Mouse (Mus musculus): ENCODE results near the gene Insrr.

DNA sequence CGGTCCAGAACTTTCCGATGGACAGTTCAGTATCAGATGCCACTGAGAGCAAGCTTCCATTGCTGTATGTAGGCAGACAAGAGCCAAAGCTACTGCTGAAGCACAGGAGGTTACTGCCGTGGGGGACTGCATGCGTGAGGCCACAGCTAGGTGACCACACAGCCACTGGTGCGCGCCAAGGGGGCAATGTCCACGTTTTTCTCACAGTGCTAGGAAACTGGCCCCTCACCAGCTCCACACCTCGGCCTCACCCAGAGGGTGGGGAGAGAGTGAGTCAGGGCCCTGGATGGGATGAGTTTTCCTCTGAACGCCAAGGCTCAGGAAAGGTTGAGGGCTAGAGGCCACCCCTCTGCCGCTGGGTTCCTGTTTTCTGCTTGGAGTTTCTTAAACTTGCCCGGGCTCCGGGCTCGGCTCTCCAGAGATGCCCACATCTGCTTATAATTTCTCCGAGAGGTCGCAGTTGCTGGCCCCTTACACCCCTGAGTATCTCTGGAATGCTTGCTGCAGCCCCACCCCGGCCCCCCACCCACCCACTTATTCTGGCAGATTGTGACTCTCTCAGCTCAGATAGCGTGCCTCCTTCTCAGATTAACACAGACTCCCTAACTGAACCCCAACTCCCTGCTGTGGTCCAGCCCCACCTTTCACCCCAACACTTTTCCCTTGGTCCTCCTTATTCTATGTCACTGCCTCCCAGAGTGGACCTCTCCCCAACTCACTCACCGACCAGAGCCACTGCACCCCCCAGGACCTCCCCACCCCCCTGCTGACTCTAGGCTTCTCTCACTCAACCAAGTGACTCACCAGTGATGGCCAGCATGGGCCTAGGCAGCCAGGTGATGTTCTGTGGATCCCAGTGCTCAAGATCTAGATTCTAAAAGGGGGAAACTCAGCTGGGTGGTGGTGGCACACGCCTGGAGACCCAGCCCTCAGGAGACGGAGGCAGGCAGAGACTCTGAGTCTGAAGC is 35.1 kb upstream of the Insrr start:
- TF ChIP-seq CTCF (IDR thresholded peaks at IDR 0.05; ENCODE audit: borderline replicate concordance, control insufficient read depth, extremely low read depth, insufficient read depth, low read length, poor library complexity) = no peak
- no peak for TF ChIP-seq POLR2A (IDR thresholded peaks at IDR 0.05; ENCODE audit: control insufficient read depth, extremely low read depth, insufficient read depth, low read length, poor library complexity)
